Mouse (Mus musculus) kidney, embryonic 16.5 days (tissue): ENCODE results near the gene Tnfrsf18. TPM values are rescaled to one million over a fixed set of nuclear protein-coding genes. Genes with fewer than 3 reads are reported as not detected.

Experiments used
- ATAC-seq: fragments of 200-750 bp; cut with Nextera tagmentation; 2 replicates; pipeline ENCODE4 v1.8.0; 2017; ENCODE audit warnings: moderate TSS enrichment; ENCODE audit not compliant: low FRiP score, low TSS enrichment
- H3K27ac ChIP-seq: fragments of 300-500 bp; sonication (generic); 2 replicates; pipeline ENCODE4 v1.5.1; 2014; ENCODE audit warnings: low read length
- H3K27me3 ChIP-seq: fragments of 300-500 bp; sonication (generic); 2 replicates; pipeline ENCODE4 v1.6.1; 2014; ENCODE audit warnings: low read length, control low read depth, mixed read lengths; ENCODE audit not compliant: insufficient read depth
- H3K36me3 ChIP-seq: fragments of 300-500 bp; sonication (generic); 2 replicates; pipeline ENCODE4 v1.6.1; 2014; ENCODE audit warnings: low read length, control low read depth, mixed read lengths; ENCODE audit not compliant: insufficient read depth
- H3K4me1 ChIP-seq: fragments of 300-500 bp; sonication (generic); 2 replicates; pipeline ENCODE4 v1.6.1; 2014; ENCODE audit warnings: low read length, control low read depth, mixed read lengths; ENCODE audit not compliant: insufficient read depth
- H3K4me2 ChIP-seq: fragments of 300-500 bp; sonication (generic); replicated peaks from 2 replicates; pipeline ENCODE4 v1.6.1; 2014; ENCODE audit warnings: low read depth, low read length
- H3K4me3 ChIP-seq: fragments of 300-500 bp; sonication (generic); 2 replicates; pipeline ENCODE4 v1.5.1; 2014; ENCODE audit warnings: mild to moderate bottlenecking, low read length
- H3K9ac ChIP-seq: fragments of 300-500 bp; sonication (generic); replicated peaks from 2 replicates; pipeline ENCODE4 v1.6.1; 2014; ENCODE audit warnings: low read length
- H3K9me3 ChIP-seq: fragments of 300-500 bp; sonication (generic); 2 replicates; pipeline ENCODE4 v1.6.1; 2016; ENCODE audit warnings: low read length, control low read depth
- WGBS: fragments of 180-500 bp; shearing (Covaris S2); extraction: QIAGEN DNeasy Blood & Tissue Kit; methylation state at CpG from one replicate; pipeline ENCODE4 v1.1.7; 2014; 5-methylcytosine and 5-hydroxymethylcytosine counted together
- microRNA counts: library from miRNA; unstranded; fragments of <30 nt; microRNA quantifications from one replicate; lab custom pipeline; 2016
- microRNA-seq: library from miRNA; unstranded; fragments of <30 nt; microRNA quantifications from one replicate; pipeline ENCODE4, GENCODE M21; 2016
- polyA plus RNA-seq: library from polyadenylated mRNA; unstranded; fragments of >200 nt; fragmentation: Nextera tagmentation; extraction: Ambion mirVana; gene quantifications from 2 replicates; pipeline ENCODE4 v1.2.1, GENCODE M21; 2015

The Tnfrsf18 gene
- polyA plus RNA-seq, 1 experiment from 2014 or later, result 1.3 TPM

- H3K9ac ChIP-seq, result no peak overlapping the region
- peaks cover 8% of the 10 kb centered on the region for H3K4me1 ChIP-seq
- peak; percentile 52; the same call in 1 of the 2 replicates for ATAC-seq
- H3K27ac ChIP-seq, result peak overlapping the region; percentile 33; the same call in 1 of the 2 replicates
- H3K4me3 ChIP-seq, result no peak overlapping the region
- no peak overlapping the region for H3K4me2 ChIP-seq
- 83% methylated on average over 10 of the region's 10 CpGs for WGBS
- H3K27me3 ChIP-seq, result no peaks in the 10 kb centered on the region
- no peaks in the 10 kb centered on the region for H3K9me3 ChIP-seq
- no peaks in the 10 kb centered on the region for H3K36me3 ChIP-seq
Measured at GRCm38 (mm10) chr4:156065156-156065894, 39.4 kb downstream of the Tnfrsf18 start.

DNA sequence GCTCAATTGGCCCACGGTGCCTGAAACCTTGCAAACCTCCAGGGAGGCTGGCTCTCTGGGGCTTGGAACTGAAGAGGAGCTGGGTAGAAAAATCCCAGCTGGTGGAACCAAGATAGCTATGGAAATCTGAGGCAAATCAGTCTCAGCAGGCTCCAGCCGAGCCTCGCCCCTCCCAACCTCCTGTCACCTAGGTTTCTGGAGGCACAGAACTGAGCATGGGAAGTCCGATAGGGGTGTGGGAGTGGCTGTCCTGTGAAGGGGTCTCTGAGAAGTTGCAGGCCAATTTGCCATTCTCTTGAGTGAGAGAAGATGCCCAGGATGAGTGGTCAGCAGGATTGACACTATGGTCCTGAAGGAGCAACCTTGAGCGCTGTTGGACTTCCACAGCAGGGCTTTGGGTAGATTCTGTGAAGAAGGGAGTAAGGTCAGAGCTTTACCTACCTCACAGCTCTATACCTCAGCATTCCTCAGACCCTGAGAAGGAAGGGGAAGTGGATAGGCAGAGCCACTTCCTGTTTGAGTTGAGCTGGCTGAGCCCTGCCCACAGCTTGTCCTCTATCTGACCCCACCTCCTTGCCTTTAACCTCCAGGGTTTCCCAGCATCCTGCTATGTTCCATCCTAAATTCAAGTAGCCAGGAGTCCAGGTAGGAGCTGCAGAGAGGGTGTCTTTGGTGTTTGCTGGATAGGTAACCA is 41.4 kb downstream of the Tnfrsf18 start:
- WGBS, result 74% methylated on average over 5 of the region's 5 CpGs
- no peak overlapping the region for H3K9ac ChIP-seq
- H3K27me3 ChIP-seq, result no peaks in the 10 kb centered on the region
- ATAC-seq, result no peak
- H3K4me1 ChIP-seq, result peaks cover 17% of the 10 kb centered on the region
- H3K27ac ChIP-seq, result no peak overlapping the region
- no peak overlapping the region for H3K4me2 ChIP-seq
- H3K36me3 ChIP-seq, result no peaks in the 10 kb centered on the region
- no peaks in the 10 kb centered on the region for H3K9me3 ChIP-seq
- H3K4me3 ChIP-seq, result no peak overlapping the region

- no peaks in the 10 kb centered on the region for H3K27me3 ChIP-seq
- WGBS, result 96% methylated on average over 8 of the region's 8 CpGs
- H3K4me1 ChIP-seq, result peaks cover 12% of the 10 kb centered on the region
- H3K9ac ChIP-seq, result no peak overlapping the region
- no peak overlapping the region for H3K4me3 ChIP-seq
- no peaks in the 10 kb centered on the region for H3K9me3 ChIP-seq
- H3K36me3 ChIP-seq, result no peaks in the 10 kb centered on the region
- no peak overlapping the region for H3K27ac ChIP-seq
- no peak overlapping the region for H3K4me2 ChIP-seq
- ATAC-seq, result no peak
Measured at GRCm38 (mm10) chr4:156069701-156070100, 43.7 kb downstream of the Tnfrsf18 start.

- H3K4me2 ChIP-seq, result no peak overlapping the region
- 51% methylated on average over 6 of the region's 6 CpGs for WGBS
- H3K4me3 ChIP-seq, result no peak overlapping the region
- H3K27ac ChIP-seq, result 0 out of 2 replicates have a peak overlapping the region, but pooled peaks have one; percentile 17
- H3K4me1 ChIP-seq, result peaks cover 12% of the 10 kb centered on the region
- H3K36me3 ChIP-seq, result no peaks in the 10 kb centered on the region
- H3K9ac ChIP-seq, result no peak overlapping the region
- no peak for ATAC-seq
- H3K27me3 ChIP-seq, result no peaks in the 10 kb centered on the region
- no peaks in the 10 kb centered on the region for H3K9me3 ChIP-seq
Measured at GRCm38 (mm10) chr4:156070276-156070675, 44.3 kb downstream of the Tnfrsf18 start.

- no peak overlapping the region for H3K4me2 ChIP-seq
- H3K36me3 ChIP-seq, result no peaks in the 10 kb centered on the region
- WGBS, result 46% methylated on average over 2 of the region's 2 CpGs
- H3K9ac ChIP-seq, result no peak overlapping the region
- H3K9me3 ChIP-seq, result no peaks in the 10 kb centered on the region
- no peaks in the 10 kb centered on the region for H3K27me3 ChIP-seq
- 0 out of 2 replicates have a peak overlapping the region, but pooled peaks have one; percentile 17 for H3K27ac ChIP-seq
- peaks cover 12% of the 10 kb centered on the region for H3K4me1 ChIP-seq
- ATAC-seq, result no peak
- no peak overlapping the region for H3K4me3 ChIP-seq
Measured at GRCm38 (mm10) chr4:156070716-156071115, 44.8 kb downstream of the Tnfrsf18 start.

GRCm38 (mm10) chr4:156076911-156077382 is 51.0 kb downstream of the Tnfrsf18 start:
- WGBS, result 10% methylated on average over 8 of the region's 8 CpGs
- H3K27me3 ChIP-seq, result no peaks in the 10 kb centered on the region
- peak; percentile 60 for ATAC-seq
- H3K9ac ChIP-seq, result peak overlapping the region; percentile 67
- H3K36me3 ChIP-seq, result no peaks in the 10 kb centered on the region
- peak overlapping the region; percentile 54 for H3K4me3 ChIP-seq
- H3K4me1 ChIP-seq, result peaks cover 26% of the 10 kb centered on the region
- peak overlapping the region; percentile 88 for H3K27ac ChIP-seq
- no peaks in the 10 kb centered on the region for H3K9me3 ChIP-seq
- H3K4me2 ChIP-seq, result peak overlapping the region; percentile 86

DNA sequence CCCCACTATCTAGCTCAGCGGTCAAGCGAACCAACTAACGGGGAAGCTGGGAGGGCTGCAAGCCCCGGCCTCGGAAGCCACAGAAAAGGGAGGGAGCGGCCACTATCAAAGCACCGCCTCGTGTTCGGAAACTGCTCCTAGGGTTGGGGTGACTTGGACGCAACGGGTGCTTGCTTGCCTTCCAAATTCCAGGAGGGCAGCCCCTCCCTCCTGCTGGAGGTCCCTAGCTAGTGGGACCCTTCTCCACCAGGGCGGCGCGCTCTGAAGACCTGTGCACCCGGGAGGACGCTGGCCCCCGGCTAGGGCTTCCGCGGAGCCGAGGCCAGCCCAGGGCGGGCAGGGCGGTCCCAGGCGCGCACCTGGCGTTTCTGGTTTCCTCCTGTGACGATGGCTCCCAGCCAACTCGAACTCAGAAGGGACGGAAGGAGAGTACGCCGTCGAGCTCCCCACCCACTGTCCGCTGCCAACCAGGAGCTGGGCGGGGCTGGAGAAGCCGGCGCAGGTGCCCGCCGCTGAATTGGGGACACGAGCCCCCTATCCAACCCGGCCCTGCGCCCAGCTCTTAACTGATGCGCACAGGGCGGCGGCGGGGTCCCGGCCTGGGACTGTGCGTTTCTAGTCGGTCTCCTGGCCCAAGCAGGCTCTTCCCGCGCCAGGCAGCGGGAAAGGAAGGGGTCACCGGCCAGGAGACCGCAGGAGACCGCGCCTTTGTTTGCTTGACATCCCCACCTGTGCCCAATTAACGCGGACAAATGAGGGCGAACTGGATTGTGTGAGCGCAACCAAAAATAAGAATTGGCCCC is 51.7 kb downstream of the Tnfrsf18 start:
- ATAC-seq, result peak; percentile 79
- Histone ChIP-seq H3K27ac (peak overlapping the region; percentile 88), H3K9me3 (no peaks in the 10 kb centered on the region), H3K4me2 (peak overlapping the region; percentile 86), H3K27me3 (no peaks in the 10 kb centered on the region), H3K4me1 (peaks cover 28% of the 10 kb centered on the region), H3K36me3 (no peaks in the 10 kb centered on the region), H3K9ac (peak overlapping the region; percentile 67), H3K4me3 (peak overlapping the region; percentile 54)
- under 1% methylated on average over 58 of the region's 58 CpGs for WGBS

MicroRNAs encoded within 50 kb of the gene (microRNA counts, 519-probe panel; counts per million panel counts)
- microRNA mmu-miR-200a (lab: Ali Mortazavi, UCI) (3,878 counts per million, percentile 87 among the panel's probes with 10 or more counts), microRNA mmu-miR-200b (lab: Ali Mortazavi, UCI) (4,434 counts per million, percentile 93 among the panel's probes with 10 or more counts), microRNA mmu-miR-429 (lab: Ali Mortazavi, UCI) (4,820 counts per million, percentile 96 among the panel's probes with 10 or more counts)

Small RNA genes lying within 50 kb of the gene (microRNA-seq; reads per million reads assigned to microRNA genes)
- 1,085 reads per million, percentile 80 among the genes with 10 or more reads in this experiment for gene Mir200a
- gene Mir200b, result 5,433 reads per million, percentile 93 among the genes with 10 or more reads in this experiment
- gene Mir429, result 17,755 reads per million, percentile 96 among the genes with 10 or more reads in this experiment

Other genes with a start within 250 kb of the Tnfrsf18 start
- 0.32 and 0.33 TPM in 2 replicates for gene Tmem88b, start 240.3 kb upstream of the Tnfrsf18 start, polyA plus RNA-seq
- 0.32 and 0.41 TPM in 2 replicates for gene Ankrd65, start 235.7 kb upstream of the Tnfrsf18 start, polyA plus RNA-seq
- gene Mrpl20, start 223.3 kb upstream of the Tnfrsf18 start, polyA plus RNA-seq, result 205 and 209 TPM in 2 replicates
- gene Ccnl2, start 213.7 kb upstream of the Tnfrsf18 start, polyA plus RNA-seq, result 168 and 179 TPM in 2 replicates
- gene Aurkaip1, start 194.9 kb upstream of the Tnfrsf18 start, polyA plus RNA-seq, result 143 and 157 TPM in 2 replicates
- 119 and 125 TPM in 2 replicates for gene Mxra8, start 186.5 kb upstream of the Tnfrsf18 start, polyA plus RNA-seq
- gene Dvl1, start 178.8 kb upstream of the Tnfrsf18 start, polyA plus RNA-seq, result 5.5 and 6.3 TPM in 2 replicates
- gene Tas1r3, start 162.8 kb upstream of the Tnfrsf18 start, polyA plus RNA-seq, result 0.22 and 0.40 TPM in 2 replicates
- 20.0 TPM in 2 replicates for gene Cptp, start 156.7 kb upstream of the Tnfrsf18 start, polyA plus RNA-seq
- gene Ints11, start 156.6 kb upstream of the Tnfrsf18 start, polyA plus RNA-seq, result 72.9 and 80.1 TPM in 2 replicates
- gene Pusl1, start 134.4 kb upstream of the Tnfrsf18 start, polyA plus RNA-seq, result 51.4 and 55.1 TPM in 2 replicates
- gene Acap3, start 134.3 kb upstream of the Tnfrsf18 start, polyA plus RNA-seq, result 16.5 and 17.6 TPM in 2 replicates
- 100.0 and 102 TPM in 2 replicates for gene Ube2j2, start 82.3 kb upstream of the Tnfrsf18 start, polyA plus RNA-seq
- 123 and 137 TPM in 2 replicates for gene C1qtnf12, start 63.8 kb upstream of the Tnfrsf18 start, polyA plus RNA-seq
- 18.0 and 18.7 TPM in 2 replicates for gene B3galt6, start 33.5 kb upstream of the Tnfrsf18 start, polyA plus RNA-seq
- gene Sdf4, start 33.3 kb upstream of the Tnfrsf18 start, polyA plus RNA-seq, result 173 and 182 TPM in 2 replicates
- 0.90 and 1.2 TPM in 2 replicates for gene Tnfrsf4, start 12.3 kb upstream of the Tnfrsf18 start, polyA plus RNA-seq
- 7.4 and 10.1 TPM in 2 replicates for gene Ttll10, start 33.2 kb downstream of the Tnfrsf18 start, polyA plus RNA-seq
- 48.3 and 48.7 TPM in 2 replicates for gene 9430015G10Rik, start 83.8 kb downstream of the Tnfrsf18 start, polyA plus RNA-seq
- 0.19 and 0.32 TPM in 2 replicates for gene Rnf223, start 104.3 kb downstream of the Tnfrsf18 start, polyA plus RNA-seq
- 109 and 111 TPM in 2 replicates for gene Agrn, start 171.3 kb downstream of the Tnfrsf18 start, polyA plus RNA-seq
- 2.2 and 2.8 TPM in 2 replicates for gene Isg15, start 174.7 kb downstream of the Tnfrsf18 start, polyA plus RNA-seq
- gene AW011738, start 177.1 kb downstream of the Tnfrsf18 start, polyA plus RNA-seq, result 8.1 and 8.7 TPM in 2 replicates
- 0.70 and 0.90 TPM in 2 replicates for gene Perm1, start 189.7 kb downstream of the Tnfrsf18 start, polyA plus RNA-seq
- 22.3 and 24.1 TPM in 2 replicates for gene Plekhn1, start 208.7 kb downstream of the Tnfrsf18 start, polyA plus RNA-seq
- 70.2 and 81.1 TPM in 2 replicates for gene Noc2l, start 209.8 kb downstream of the Tnfrsf18 start, polyA plus RNA-seq
- 0.39 and 0.69 TPM in 2 replicates for gene Samd11, start 229.5 kb downstream of the Tnfrsf18 start, polyA plus RNA-seq